Mouse (Mus musculus): Measurements from ENCODE around the gene Ssh3.

The Ssh3 gene

DNA sequence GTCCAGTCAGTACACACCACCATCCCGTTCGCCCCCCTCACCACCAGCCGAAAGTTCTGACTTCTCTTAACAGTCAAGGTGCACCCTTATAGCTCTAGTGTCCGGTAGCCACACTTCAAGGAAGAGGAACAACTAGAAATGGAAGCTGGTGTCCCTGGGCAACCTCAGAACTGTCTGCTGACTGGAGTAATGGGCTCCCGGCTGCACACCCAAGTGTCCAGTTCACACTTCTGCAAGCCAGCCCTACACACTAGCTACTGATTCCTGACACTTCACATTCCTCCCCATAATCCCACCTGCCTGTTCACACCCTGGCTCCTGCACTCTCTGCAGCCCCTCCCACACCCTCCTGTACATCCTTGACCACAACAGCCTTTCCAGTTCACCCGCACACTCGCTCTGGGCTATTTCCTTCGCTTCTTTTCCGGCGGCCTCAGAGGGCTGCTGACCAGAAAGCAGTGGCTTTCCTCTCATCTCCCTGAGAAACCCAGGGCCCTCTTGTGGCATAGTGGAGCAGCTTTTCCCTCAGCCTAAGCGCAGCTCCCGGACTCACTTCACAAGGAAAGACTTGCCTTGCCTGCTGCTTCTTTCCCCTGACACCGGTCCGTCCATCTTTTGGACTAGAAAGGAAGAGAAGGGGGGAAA is 52.8 kb downstream of the Ssh3 start:
- no peak for DNase-seq (ENCODE audit: low spot score)

DNA sequence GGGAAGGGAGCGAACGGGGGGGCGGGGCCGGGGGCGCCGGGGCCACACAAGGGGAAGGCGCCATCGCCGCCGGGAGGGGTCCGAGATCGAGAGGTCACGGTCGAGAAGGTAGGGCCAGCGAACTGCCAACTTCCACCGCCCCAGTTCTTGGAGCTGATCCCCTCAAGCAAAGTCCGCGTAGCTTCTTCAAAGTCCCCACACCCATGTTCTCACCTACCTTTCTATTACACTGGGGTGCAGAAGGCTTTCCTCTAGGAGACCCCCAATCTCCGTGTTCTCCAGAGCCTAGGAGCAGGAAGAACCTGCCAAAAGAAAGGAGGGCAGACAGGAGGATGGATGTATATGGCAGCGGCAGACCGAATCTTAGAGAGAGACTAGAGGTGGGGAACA is 53.5 kb downstream of the Ssh3 start:
- no peak for DNase-seq (ENCODE audit: low spot score)

GRCm38 (mm10) chr19:4214771-4215450 is 54.1 kb downstream of the Ssh3 start:
- DNase-seq (ENCODE audit: low spot score), result no peak

DNA sequence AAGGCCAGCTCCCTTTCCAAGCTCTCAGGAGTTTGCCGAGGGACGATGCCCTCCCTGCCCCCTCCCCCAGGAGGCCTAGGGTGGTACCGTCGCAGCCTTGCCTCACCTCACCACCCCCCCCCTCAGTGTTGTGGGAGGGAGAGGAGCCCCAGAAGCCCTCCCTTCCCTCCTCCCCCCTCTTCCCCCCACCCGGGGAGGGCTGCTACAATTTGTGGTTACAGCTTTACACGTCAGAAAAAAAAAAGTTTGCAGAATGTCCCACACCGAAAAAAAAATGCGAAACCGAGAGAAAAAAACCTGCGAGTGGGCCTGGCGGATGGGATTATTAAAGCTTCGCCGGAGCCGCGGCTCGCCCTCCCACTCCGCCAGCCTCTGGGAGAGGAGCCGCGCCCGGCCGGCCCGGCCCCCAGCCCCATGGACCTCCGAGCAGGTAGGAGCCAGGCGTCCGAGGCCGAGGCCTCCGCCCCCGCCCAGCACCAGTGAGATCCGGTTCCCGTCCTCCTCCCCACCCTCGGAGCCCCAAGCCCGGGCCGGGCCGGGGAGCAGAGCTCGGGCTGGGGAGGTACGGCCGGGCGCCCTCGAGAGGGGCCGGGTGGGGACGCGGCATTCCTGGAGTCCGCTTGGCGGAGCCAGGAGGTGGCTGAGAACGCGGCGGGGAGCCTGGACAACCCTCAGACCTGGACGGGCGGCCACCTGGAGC is 54.8 kb downstream of the Ssh3 start, which contains the start of the genes Clcf1 and AC109138.7:
TSS of gene Clcf1 (plus strand) at position 168 of the 700 bp plus-strand sequence.
TSS of gene AC109138.7 (plus strand) at position 287 of the 700 bp plus-strand sequence.
- DNase-seq (ENCODE audit: low spot score), result no peak

DNA sequence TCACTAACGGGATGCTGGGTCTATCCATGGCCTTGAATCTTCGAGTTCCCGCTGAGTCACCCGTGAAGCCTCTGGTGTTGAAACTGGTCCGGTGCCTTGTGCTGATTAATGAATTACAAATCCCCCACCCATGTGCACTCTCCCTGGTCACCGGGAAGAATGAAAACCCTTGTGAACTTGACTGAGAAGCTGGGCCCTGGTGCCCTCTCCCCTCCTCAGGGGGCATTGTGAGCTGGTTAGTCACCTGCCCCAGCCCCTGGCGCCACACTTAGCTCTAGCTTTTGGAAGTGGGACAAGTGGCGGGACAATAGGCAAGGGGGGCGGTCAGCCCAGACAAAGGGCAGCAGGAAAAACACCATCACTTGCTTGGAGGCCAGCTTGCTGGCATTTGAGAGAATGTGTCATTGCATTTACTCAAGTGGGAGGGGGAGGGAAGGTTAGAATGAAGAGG is 55.4 kb downstream of the Ssh3 start:
- DNase-seq (ENCODE audit: low spot score), result no peak

- no peak for DNase-seq (ENCODE audit: low spot score)
Observed at GRCm38 (mm10) chr19:4211891-4212588, 56.9 kb downstream of the Ssh3 start.

All from ovary, adult 18-20 months (tissue).